Mouse (Mus musculus): ENCODE results near the gene Zc3h13. TPM values are rescaled to one million over a fixed set of nuclear protein-coding genes. Genes with fewer than 3 reads are reported as not detected.
A peak's percentile ranks its signal among the peaks of the same experiment; 100 is the strongest.

Zc3h13 gene
- polyA plus RNA-seq, 1 experiment from 2014 or later = 15.9 TPM

- H3K36me3 ChIP-seq (ENCODE audit: control insufficient read depth, insufficient read depth, low read length) = no peaks in the 10 kb centered on the region
- no peak overlapping the region for H3K4me2 ChIP-seq (replicated peaks; ENCODE audit: low read depth)
- no peak overlapping the region for H3K4me3 ChIP-seq (ENCODE audit: low read depth, low read length)
- no peak overlapping the region for H3K27ac ChIP-seq (replicated peaks)
- no peak for DNase-seq (ENCODE audit: low spot score)
- H3K9me3 ChIP-seq (ENCODE audit: control insufficient read depth, low read length) = no peaks in the 10 kb centered on the region
- ATAC-seq (ENCODE audit: low FRiP score, low TSS enrichment) = 0 out of 2 replicates have a peak, but pooled peaks have one; percentile 24
- no peaks in the 10 kb centered on the region for H3K27me3 ChIP-seq (ENCODE audit: control insufficient read depth, insufficient read depth, low read length)
- 35% methylated on average over 2 of the region's 2 CpGs for WGBS
- no peak overlapping the region for H3K9ac ChIP-seq (ENCODE audit: low read length)
- TF ChIP-seq CTCF (IDR thresholded peaks at IDR 0.05; ENCODE audit: low read depth) = no peak
- no peaks in the 10 kb centered on the region for H3K4me1 ChIP-seq (replicated peaks; ENCODE audit: control insufficient read depth, insufficient read depth)
These were observed 92.1 kb downstream of the Zc3h13 start for GRCm38 (mm10) chr14:75376256-75376655.

DNA sequence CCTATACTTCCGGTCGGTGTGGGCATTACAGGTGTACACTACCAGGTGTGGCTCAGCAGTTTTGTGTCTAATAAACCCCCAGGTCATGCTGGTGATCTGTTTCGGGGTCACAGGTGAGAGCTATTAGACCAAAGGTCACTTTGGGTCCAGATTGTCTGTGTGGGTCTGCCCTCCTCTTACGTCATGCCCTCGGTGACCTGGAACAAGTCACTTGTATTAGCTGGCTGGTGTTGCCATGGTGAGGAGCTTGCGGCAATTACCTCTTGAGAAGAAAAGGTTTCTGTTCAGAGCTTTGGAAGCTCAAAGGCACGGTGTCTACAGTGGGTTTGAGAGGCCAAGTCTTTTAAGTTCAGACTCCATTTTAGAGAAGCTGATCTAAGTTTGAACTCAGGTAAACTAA, 93.4 kb downstream of the Zc3h13 start:
- no peak for ATAC-seq (ENCODE audit: low FRiP score, low TSS enrichment)
- TF ChIP-seq CTCF (IDR thresholded peaks at IDR 0.05; ENCODE audit: low read depth) = no peak
- no peak for TF ChIP-seq EP300 (optimal IDR thresholded peaks at IDR 0.05)

More for the DNA sequence above, 93.4 kb downstream of the Zc3h13 start:
- H3K36me3 ChIP-seq (ENCODE audit: control insufficient read depth, insufficient read depth, low read length) = no peaks in the 10 kb centered on the region
- WGBS = 63% methylated on average over 7 of the region's 7 CpGs
- no peak overlapping the region for H3K4me3 ChIP-seq (ENCODE audit: low read depth, low read length)
- H3K4me2 ChIP-seq (replicated peaks; ENCODE audit: low read depth) = no peak overlapping the region
- H3K4me1 ChIP-seq (replicated peaks; ENCODE audit: control insufficient read depth, insufficient read depth) = no peaks in the 10 kb centered on the region
- H3K27me3 ChIP-seq (ENCODE audit: control insufficient read depth, insufficient read depth, low read length) = no peaks in the 10 kb centered on the region
- no peak overlapping the region for H3K27ac ChIP-seq (replicated peaks)
- H3K9ac ChIP-seq (ENCODE audit: low read length) = no peak overlapping the region
- no peak for DNase-seq (ENCODE audit: low spot score)
- H3K9me3 ChIP-seq (ENCODE audit: control insufficient read depth, low read length) = no peaks in the 10 kb centered on the region

Small RNA genes lying within 50 kb of the gene (microRNA-seq; reads per million reads assigned to microRNA genes)
- gene Gm44482 = not detected

Other genes with a start within 250 kb of the Zc3h13 start
- 0.04 TPM in 1 of 2 replicates, not detected in the other for gene Lrrc63, start 153.5 kb upstream of the Zc3h13 start, polyA plus RNA-seq (2015; fragmentation: Nextera tagmentation; extraction: Ambion mirVana)
- gene Lcp1, start 153.3 kb upstream of the Zc3h13 start, polyA plus RNA-seq (2015; fragmentation: Nextera tagmentation; extraction: Ambion mirVana) = 28.9 and 30.5 TPM in 2 replicates
- 2.9 and 3.1 TPM in 2 replicates for gene Cpb2, start 42.1 kb upstream of the Zc3h13 start, polyA plus RNA-seq (2015; fragmentation: Nextera tagmentation; extraction: Ambion mirVana)
- gene Siah3, start 171.6 kb downstream of the Zc3h13 start, polyA plus RNA-seq (2015; fragmentation: Nextera tagmentation; extraction: Ambion mirVana) = 0.07 TPM in 1 of 2 replicates, not detected in the other